Mouse (Mus musculus): ENCODE data around the gene Nap1l4. TPM values are rescaled to one million over a fixed set of nuclear protein-coding genes. Genes with fewer than 3 reads are reported as not detected.
"Not testable (repeated sequence)": the region's sequence is repeated elsewhere in the genome, so short reads cannot be mapped to it uniquely, and the experiment has no call there.

The Nap1l4 gene
- total RNA-seq, 2 experiments from 2014 or later = 106 to 119 TPM

- Histone ChIP-seq H3K4me3 (peak overlapping the region; percentile 98), H3K27ac (peak overlapping the region; percentile 93)
- DNase-seq (ENCODE audit: low spot score in 2 of 2) = no peak
- no peak for TF ChIP-seq CTCF (conservative IDR thresholded peaks at IDR 0.05)
Observed at GRCm38 (mm10) chr7:143549588-143550220, 798 bp upstream of the Nap1l4 start.

- TF ChIP-seq CTCF (conservative IDR thresholded peaks at IDR 0.05) = no peak
- DNase-seq (ENCODE audit: low spot score in 2 of 2) = peak in 1 of 2 experiments; percentile 13
- H3K27ac ChIP-seq = peak overlapping the region; percentile 93
Observed at GRCm38 (mm10) chr7:143548231-143548961, 510 bp downstream of the Nap1l4 start.

GRCm38 (mm10) chr7:143546554-143546953 lies 2.4 kb downstream of the Nap1l4 start:
- Histone ChIP-seq H3K4me3 (no peak overlapping the region), H3K27ac (no peak overlapping the region)
- DNase-seq (ENCODE audit: low spot score in 2 of 2) = no peak
- no peak for TF ChIP-seq CTCF (conservative IDR thresholded peaks at IDR 0.05)

More at GRCm38 (mm10) chr7:143548231-143548961, 510 bp downstream of the Nap1l4 start:
- peak overlapping the region; percentile 98 for H3K4me3 ChIP-seq

- TF ChIP-seq CTCF (conservative IDR thresholded peaks at IDR 0.05) = peak; percentile 80
- Histone ChIP-seq H3K27ac (no peak overlapping the region), H3K4me3 (no peak overlapping the region)
- no peak for DNase-seq (ENCODE audit: low spot score in 2 of 2)
Observed at GRCm38 (mm10) chr7:143544368-143544767, 4.5 kb downstream of the Nap1l4 start.

- DNase-seq (ENCODE audit: low spot score in 2 of 2) = no peak
- no peak overlapping the region for H3K27ac ChIP-seq
- no peak overlapping the region for H3K4me3 ChIP-seq
- TF ChIP-seq CTCF (conservative IDR thresholded peaks at IDR 0.05) = no peak
Observed at GRCm38 (mm10) chr7:143538671-143539070, 10.2 kb downstream of the Nap1l4 start.

- H3K4me3 ChIP-seq; H3K27ac ChIP-seq; DNase-seq (ENCODE audit: low spot score in 2 of 2): not testable (repeated sequence)
Observed at GRCm38 (mm10) chr7:143538229-143538628, 10.7 kb downstream of the Nap1l4 start.

- no peak overlapping the region for H3K27ac ChIP-seq
- TF ChIP-seq CTCF (conservative IDR thresholded peaks at IDR 0.05) = no peak
- H3K4me3 ChIP-seq = no peak overlapping the region
- no peak for DNase-seq (ENCODE audit: low spot score in 2 of 2)
Observed at GRCm38 (mm10) chr7:143536251-143536650, 12.7 kb downstream of the Nap1l4 start.

GRCm38 (mm10) chr7:143533284-143533683 lies 15.6 kb downstream of the Nap1l4 start:
- no peak for DNase-seq (ENCODE audit: low spot score in 2 of 2)
- Histone ChIP-seq H3K27ac (no peak overlapping the region), H3K4me3 (no peak overlapping the region)
- TF ChIP-seq CTCF (conservative IDR thresholded peaks at IDR 0.05) = no peak

- H3K4me3 ChIP-seq = no peak overlapping the region
- no peak for TF ChIP-seq CTCF (conservative IDR thresholded peaks at IDR 0.05)
- no peak overlapping the region for H3K27ac ChIP-seq
- no peak for DNase-seq (ENCODE audit: low spot score in 2 of 2)
Observed at GRCm38 (mm10) chr7:143532410-143532809, 16.5 kb downstream of the Nap1l4 start.

- DNase-seq (ENCODE audit: low spot score in 2 of 2) = no peak
- H3K4me3 ChIP-seq = no peak overlapping the region
- TF ChIP-seq CTCF (conservative IDR thresholded peaks at IDR 0.05) = no peak
- no peak overlapping the region for H3K27ac ChIP-seq
Observed at GRCm38 (mm10) chr7:143519333-143519732, 29.6 kb downstream of the Nap1l4 start.

GRCm38 (mm10) chr7:143514416-143514768 lies 34.5 kb downstream of the Nap1l4 start:
- Histone ChIP-seq H3K4me3 (no peak overlapping the region), H3K27ac (peak overlapping the region; percentile 1; the same call in 1 of the 2 replicates)
- no peak for DNase-seq (ENCODE audit: low spot score in 2 of 2)
- peak; percentile 40 for TF ChIP-seq CTCF (conservative IDR thresholded peaks at IDR 0.05)

- no peak for DNase-seq (ENCODE audit: low spot score in 2 of 2)
- Histone ChIP-seq H3K4me3 (no peak overlapping the region), H3K27ac (peak overlapping the region; percentile 16; the same call in 1 of the 2 replicates)
- TF ChIP-seq CTCF (conservative IDR thresholded peaks at IDR 0.05) = no peak
Observed at GRCm38 (mm10) chr7:143513763-143514415, 35.0 kb downstream of the Nap1l4 start.

GRCm38 (mm10) chr7:143511335-143511712 lies 37.6 kb downstream of the Nap1l4 start:
- no peak overlapping the region for H3K27ac ChIP-seq
- H3K4me3 ChIP-seq = no peak overlapping the region
- DNase-seq (ENCODE audit: low spot score in 2 of 2) = no peak
- TF ChIP-seq CTCF (conservative IDR thresholded peaks at IDR 0.05) = no peak
